Mouse (Mus musculus) embryonic facial prominence, embryonic 15.5 days (tissue): ENCODE measurements around the gene Zfpm1. TPM values are rescaled to one million over a fixed set of nuclear protein-coding genes. Genes with fewer than 3 reads are reported as not detected.
A peak's percentile ranks its signal among the peaks of the same experiment; 100 is the strongest.

Experiments used
- ATAC-seq: fragments of 200-750 bp; cut with Nextera tagmentation; 2 replicates; pipeline ENCODE4 v1.8.0; 2017; ENCODE audit warnings: low read depth, moderate TSS enrichment; ENCODE audit not compliant: insufficient number of reproducible peaks, low FRiP score, low TSS enrichment
- H3K27ac ChIP-seq: fragments of 300-500 bp; sonication (generic); replicated peaks from 2 replicates; pipeline ENCODE4 v1.5.1; 2015; ENCODE audit warnings: mild to moderate bottlenecking, inconsistent platforms
- H3K27me3 ChIP-seq: fragments of 300-500 bp; sonication (generic); 2 replicates; pipeline ENCODE4 v1.6.1; 2015; ENCODE audit warnings: inconsistent platforms
- H3K36me3 ChIP-seq: fragments of 300-500 bp; sonication (generic); 2 replicates; pipeline ENCODE4 v1.6.1; 2015; ENCODE audit warnings: mild to moderate bottlenecking, inconsistent platforms
- H3K4me1 ChIP-seq: fragments of 300-500 bp; sonication (generic); 2 replicates; pipeline ENCODE4 v1.6.1; 2015; ENCODE audit warnings: inconsistent platforms
- H3K4me2 ChIP-seq: fragments of 300-500 bp; sonication (generic); replicated peaks from 2 replicates; pipeline ENCODE4 v1.6.1; 2015; ENCODE audit warnings: mild to moderate bottlenecking, inconsistent platforms
- H3K4me3 ChIP-seq: fragments of 300-500 bp; sonication (generic); replicated peaks from 2 replicates; pipeline ENCODE4 v1.5.1; 2015; ENCODE audit warnings: mild to moderate bottlenecking, inconsistent platforms
- H3K9ac ChIP-seq: fragments of 300-500 bp; sonication (generic); 2 replicates; pipeline ENCODE4 v1.6.1; 2015; ENCODE audit warnings: inconsistent platforms
- H3K9me3 ChIP-seq: fragments of 300-500 bp; sonication (generic); replicated peaks from 2 replicates; pipeline ENCODE4 v1.6.1; 2016; ENCODE audit warnings: inconsistent platforms
- WGBS: fragments of 180-500 bp; shearing (Covaris S2); methylation state at CpG from one replicate; pipeline ENCODE4 v1.1.7; 2015; 5-methylcytosine and 5-hydroxymethylcytosine counted together
- polyA plus RNA-seq: library from polyadenylated mRNA; unstranded; fragments of >200 nt; fragmentation: Nextera tagmentation; extraction: Ambion mirVana; gene quantifications from 2 replicates; pipeline ENCODE4 v1.2.1, GENCODE M21; 2015

Gene Zfpm1
- polyA plus RNA-seq, 1 experiment from 2014 or later: 1.6 TPM

DNA sequence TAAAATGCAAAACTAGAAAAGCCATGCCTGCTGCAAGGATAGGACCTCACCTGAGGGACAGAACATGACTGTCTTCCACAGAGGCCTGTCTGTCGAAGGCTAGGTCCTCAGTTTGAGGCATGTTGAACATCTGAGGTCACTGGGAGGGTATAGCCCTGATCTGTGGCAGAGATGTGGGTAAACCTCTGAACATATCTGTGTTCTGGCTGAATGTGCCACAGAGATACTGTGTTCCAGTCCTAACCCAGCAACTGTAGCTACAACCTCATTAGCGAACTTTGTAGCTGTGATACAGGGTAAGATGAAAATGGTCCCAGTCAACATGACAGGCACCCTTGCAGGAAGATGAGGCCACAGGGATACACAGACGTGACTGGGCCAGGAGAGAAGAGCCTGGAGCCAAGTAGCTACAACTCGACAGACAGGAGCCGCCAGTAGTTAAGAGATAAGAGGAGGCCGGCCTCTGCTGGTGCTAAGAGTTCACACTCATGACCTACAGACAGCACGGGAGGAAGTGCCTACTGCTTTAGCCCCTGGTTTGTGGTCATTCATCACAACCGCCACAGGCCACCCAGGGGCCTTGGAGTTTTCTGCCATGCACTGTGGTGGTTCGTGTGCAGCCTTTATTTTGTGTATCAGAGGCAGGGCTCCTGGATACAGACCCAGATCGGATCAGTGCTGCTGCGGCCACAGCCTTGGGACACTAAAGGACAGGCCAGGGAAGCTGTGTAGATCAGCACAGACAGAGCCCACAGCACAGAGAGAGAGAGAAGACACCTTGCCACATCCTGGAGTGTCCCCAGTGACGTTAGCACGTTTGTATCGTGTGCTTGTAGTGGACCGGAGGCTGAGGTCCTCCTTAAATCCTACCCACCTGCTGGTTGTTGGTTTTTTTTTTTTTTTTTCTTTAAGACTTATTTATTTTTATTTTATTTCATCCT lies 67.7 kb downstream of the Zfpm1 start:
- Histone ChIP-seq H3K4me1 (peaks cover 18% of the 10 kb centered on the region), H3K4me2 (no peak overlapping the region), H3K4me3 (no peak overlapping the region), H3K36me3 (no peaks in the 10 kb centered on the region), H3K27me3 (peaks cover 3% of the 10 kb centered on the region; the same call in 1 of the 2 replicates), H3K9me3 (no peaks in the 10 kb centered on the region), H3K27ac (no peak overlapping the region), H3K9ac (no peak overlapping the region)
- WGBS: 39% methylated on average over 15 of the region's 15 CpGs
- ATAC-seq: no peak

DNA sequence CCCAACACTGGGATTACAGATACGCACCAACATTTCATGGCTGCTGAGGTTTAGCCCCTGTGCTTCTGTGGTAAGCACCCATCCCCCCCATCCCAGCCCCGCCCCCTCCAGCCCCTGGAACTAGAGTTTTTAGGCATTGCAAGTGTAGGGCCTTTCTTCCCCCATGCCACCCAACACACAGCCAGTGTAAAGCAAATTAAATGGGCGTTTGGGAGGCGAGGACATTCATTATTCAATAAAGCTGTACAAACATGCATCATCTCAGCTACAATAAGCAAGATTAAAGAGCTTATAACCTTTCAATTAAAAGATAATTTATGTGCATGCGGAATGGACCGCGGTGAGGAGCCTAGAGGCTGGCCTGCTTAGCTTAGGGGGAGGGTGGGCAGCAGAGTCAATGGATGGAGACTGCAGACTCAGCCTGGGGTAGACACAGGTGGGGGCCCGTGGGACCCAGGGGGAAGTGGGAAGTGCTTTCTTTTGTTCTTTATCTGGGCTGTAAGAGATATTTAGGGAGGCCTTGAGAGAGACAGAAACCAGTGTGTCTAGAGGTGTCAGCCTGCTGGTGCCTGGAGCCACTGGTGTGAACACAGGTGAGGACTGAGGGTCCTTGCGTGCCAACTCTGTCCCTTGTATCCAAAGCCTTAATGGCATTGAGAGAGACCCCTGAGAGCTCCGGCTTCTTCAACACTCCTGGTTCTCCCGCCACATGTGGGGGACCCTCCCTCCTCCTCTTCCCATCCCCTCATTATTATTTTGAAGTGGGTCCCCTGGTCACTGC lies 68.6 kb downstream of the Zfpm1 start:
- ATAC-seq: no peak
- H3K4me3 ChIP-seq: no peak overlapping the region
- no peaks in the 10 kb centered on the region for H3K9me3 ChIP-seq
- no peak overlapping the region for H3K9ac ChIP-seq
- no peak overlapping the region for H3K27ac ChIP-seq
- no peaks in the 10 kb centered on the region for H3K36me3 ChIP-seq
- H3K4me2 ChIP-seq: no peak overlapping the region
- H3K4me1 ChIP-seq: peaks cover 11% of the 10 kb centered on the region
- 0 out of 2 replicates have a peak, but pooled peaks cover 3% of the 10 kb centered on the region for H3K27me3 ChIP-seq
- 32% methylated on average over 11 of the region's 11 CpGs for WGBS

DNA sequence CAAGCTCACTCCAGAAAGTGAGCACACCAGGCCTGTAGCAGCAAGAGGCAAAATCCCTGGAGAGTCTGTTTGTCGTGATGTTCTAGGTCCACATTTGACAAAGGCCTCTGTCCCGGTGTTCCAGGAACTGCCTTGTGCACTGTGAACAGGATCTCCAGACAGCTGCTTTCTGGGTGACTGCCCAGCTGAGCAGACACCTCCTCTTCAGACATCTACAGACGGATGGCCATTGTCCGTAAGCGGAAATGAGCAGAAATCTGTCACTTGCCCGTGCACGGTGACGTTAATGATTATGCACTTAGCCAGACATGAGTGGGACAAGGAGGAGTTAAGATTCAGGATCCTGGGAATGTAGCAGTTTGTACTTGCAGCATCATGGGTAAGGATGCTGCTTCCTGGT lies 72.2 kb downstream of the Zfpm1 start:
- ATAC-seq: no peak
- H3K36me3 ChIP-seq: no peaks in the 10 kb centered on the region
- H3K4me2 ChIP-seq: no peak overlapping the region
- 88% methylated on average over 8 of the region's 8 CpGs for WGBS
- no peaks in the 10 kb centered on the region for H3K27me3 ChIP-seq
- no peak overlapping the region for H3K4me3 ChIP-seq
- no peak overlapping the region for H3K9ac ChIP-seq
- H3K4me1 ChIP-seq: peaks cover 8% of the 10 kb centered on the region
- H3K9me3 ChIP-seq: no peaks in the 10 kb centered on the region
- no peak overlapping the region; the same call in 1 of the 2 replicates for H3K27ac ChIP-seq

DNA sequence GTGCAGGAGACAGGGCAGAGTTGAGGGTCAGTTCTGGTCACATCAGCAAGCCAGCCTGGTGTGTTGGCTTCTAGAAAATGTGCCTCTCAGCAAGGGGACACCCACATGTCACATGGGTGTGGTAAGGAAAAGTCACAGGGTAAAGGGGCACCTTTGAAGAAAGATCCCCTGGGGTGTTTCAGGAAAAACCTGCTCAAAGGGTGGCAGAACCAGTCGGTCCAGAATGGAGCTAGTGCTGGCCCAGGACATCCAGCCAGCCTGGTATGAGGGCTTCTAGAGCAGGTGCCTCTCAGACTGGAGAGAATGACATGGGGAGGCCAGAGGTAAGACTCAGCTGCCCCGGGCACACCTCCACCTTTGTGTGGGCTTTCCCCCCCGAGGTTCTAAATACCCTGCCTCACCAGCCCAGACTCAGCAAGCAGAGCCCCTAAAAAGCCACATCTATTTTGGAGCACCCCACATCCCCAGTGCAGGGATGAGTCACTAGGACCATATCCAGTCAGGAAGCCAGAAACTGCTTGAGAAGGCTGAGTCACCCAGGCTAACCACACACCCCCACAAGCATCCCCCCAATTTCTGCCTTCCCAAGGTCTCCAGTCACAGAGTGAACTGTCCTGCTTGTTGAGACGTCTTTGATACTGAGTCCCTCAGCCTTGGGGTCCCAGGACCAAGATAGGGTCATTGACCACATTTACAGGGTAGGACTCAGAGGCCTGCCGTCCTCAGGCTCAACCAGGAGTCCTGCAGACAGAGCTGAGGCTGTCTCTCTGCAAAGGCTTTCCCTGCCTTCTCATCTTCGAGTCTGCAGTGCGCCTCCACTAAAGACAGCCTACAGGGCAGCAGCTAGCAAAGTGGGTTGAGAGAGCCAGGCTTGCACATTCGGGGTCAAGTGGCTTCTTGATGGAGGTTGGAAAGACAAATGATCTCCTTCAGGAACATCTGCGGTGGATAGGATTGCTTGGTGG lies 74.0 kb downstream of the Zfpm1 start:
- Histone ChIP-seq H3K36me3 (no peaks in the 10 kb centered on the region), H3K4me3 (no peak overlapping the region), H3K9ac (no peak overlapping the region), H3K27ac (no peak overlapping the region), H3K9me3 (no peaks in the 10 kb centered on the region), H3K27me3 (no peaks in the 10 kb centered on the region; the same call in 1 of the 2 replicates), H3K4me1 (no peaks in the 10 kb centered on the region; the same call in 1 of the 2 replicates), H3K4me2 (no peak overlapping the region)
- 65% methylated on average over 9 of the region's 9 CpGs for WGBS
- ATAC-seq: no peak

DNA sequence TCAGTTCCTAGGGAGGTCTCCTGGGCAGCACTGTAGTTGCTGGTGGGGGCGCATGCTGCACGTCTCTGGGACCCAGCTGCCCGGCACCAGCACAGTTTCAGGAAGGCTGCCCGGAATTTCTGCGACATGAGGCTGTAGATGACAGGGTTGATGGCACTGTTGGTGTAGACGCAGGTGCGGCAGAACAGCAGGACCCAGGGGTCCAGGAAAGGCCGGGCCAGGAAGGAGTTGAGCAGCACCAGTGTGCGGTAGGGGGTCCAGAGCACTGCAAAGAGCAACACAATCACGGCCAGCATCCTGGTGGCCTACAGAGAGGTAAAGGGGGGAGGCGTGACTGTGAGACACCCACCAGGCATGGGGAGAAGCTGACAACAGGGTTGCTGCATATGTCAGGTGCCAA lies 75.3 kb downstream of the Zfpm1 start:
- WGBS: 70% methylated on average over 11 of the region's 11 CpGs
- H3K9ac ChIP-seq: no peak overlapping the region
- no peaks in the 10 kb centered on the region; the same call in 1 of the 2 replicates for H3K27me3 ChIP-seq

DNA sequence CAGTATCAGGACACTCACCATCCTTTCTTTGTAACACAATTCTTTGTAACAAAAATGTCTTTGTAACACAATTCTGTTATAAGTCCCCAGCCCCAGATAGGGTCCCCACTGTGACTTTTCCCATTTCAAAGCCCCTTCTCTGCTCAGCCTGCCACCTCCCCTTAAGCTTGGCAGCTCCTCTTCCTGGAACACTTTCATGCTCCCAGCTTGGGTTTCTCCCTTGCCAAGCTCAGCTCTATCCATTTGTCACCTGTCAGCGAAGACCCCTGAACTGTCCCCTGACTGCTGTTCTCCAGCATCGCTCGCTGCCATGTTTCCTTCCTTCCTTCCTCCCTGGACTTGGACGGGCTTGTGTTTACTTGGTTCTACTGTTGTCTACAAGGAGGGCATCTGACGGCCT lies 75.7 kb downstream of the Zfpm1 start:
- WGBS: 82% methylated on average over 5 of the region's 5 CpGs
- no peaks in the 10 kb centered on the region for H3K36me3 ChIP-seq
- H3K27me3 ChIP-seq: no peaks in the 10 kb centered on the region; the same call in 1 of the 2 replicates
- H3K4me3 ChIP-seq: no peak overlapping the region
- no peaks in the 10 kb centered on the region for H3K9me3 ChIP-seq
- peaks cover 14% of the 10 kb centered on the region for H3K4me1 ChIP-seq
- ATAC-seq: no peak
- no peak overlapping the region for H3K4me2 ChIP-seq
- H3K27ac ChIP-seq: no peak overlapping the region
- no peak overlapping the region for H3K9ac ChIP-seq

More for the DNA sequence above, 75.3 kb downstream of the Zfpm1 start:
- Histone ChIP-seq H3K27ac (no peak overlapping the region), H3K36me3 (no peaks in the 10 kb centered on the region), H3K4me2 (no peak overlapping the region), H3K4me3 (no peak overlapping the region), H3K4me1 (peaks cover 10% of the 10 kb centered on the region), H3K9me3 (no peaks in the 10 kb centered on the region)
- no peak for ATAC-seq

DNA sequence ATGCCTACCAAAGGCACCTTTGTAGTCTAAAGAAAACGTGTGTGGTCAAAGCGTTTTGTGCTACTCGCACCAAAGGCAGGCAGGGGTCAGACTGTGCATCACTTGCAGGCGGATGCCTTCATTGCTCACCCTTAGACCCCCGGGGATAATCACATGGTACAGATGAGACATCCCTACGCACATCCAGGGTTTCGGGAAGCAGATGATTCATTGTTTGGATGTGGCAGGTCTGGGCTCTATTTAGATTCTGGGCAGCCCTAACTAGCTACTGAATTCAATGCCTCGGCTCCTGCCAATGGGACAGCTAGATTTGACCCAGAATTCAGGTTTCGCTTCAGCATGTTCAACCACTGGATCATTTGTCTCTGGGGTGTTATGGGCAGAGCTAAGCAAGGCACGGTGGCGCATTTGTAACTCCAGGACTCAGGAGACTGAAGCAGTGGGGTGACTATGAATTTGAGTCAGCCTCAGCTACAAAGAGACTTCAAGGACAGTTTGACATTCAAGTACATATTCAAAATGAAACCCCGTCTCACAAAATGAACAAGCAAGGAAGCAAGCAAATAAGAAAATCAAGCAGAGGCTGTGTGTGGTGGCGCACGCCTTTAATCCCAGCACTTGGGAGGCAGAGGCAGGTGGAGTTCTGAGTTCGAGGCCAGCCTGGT lies 77.3 kb downstream of the Zfpm1 start:
- H3K4me3 ChIP-seq: no peak overlapping the region
- H3K4me2 ChIP-seq: no peak overlapping the region
- H3K27me3 ChIP-seq: no peaks in the 10 kb centered on the region; the same call in 1 of the 2 replicates
- WGBS: 71% methylated on average over 15 of the region's 15 CpGs
- ATAC-seq: no peak
- no peaks in the 10 kb centered on the region for H3K36me3 ChIP-seq
- H3K27ac ChIP-seq: no peak overlapping the region
- peaks cover 18% of the 10 kb centered on the region for H3K4me1 ChIP-seq
- no peaks in the 10 kb centered on the region for H3K9me3 ChIP-seq
- H3K9ac ChIP-seq: no peak overlapping the region

DNA sequence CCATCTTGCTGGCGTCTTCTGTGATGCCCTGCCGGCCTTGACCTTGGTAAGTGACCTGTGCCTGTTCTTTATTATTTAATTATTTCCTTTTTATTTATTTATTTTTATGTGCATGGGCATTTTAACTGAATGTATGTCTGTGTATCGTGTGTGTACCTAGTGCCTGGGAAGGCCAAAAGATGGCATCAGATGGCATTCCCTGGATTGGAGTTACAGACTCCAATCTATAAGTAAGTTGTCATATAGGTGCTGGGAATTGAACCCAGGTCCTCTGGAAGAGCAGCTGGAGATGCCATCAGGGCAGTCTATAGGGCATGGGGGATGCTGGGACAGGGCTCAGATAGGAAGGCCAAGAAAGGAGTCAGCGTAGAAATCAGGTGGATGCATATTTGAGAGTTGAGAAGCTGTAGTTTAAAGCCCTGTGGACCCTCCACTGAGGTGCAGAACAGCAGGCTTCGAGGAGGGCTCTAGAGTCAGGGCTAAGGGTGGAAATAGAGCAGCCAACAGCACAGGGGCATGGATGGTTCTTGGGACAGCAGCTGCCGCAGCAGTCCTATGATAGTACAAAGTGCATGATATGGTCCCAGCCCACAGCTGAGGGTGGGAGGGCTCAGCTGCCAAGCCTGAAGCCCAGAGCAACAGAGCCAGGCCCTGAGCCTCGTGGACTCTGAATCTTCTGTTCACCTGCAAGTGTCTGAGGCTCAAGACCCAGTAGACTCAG lies 78.9 kb downstream of the Zfpm1 start, which contains the start of gene Trhr2:
TSS of gene Trhr2 (minus strand) at position 51 of the 721 bp plus-strand sequence.
- WGBS: 78% methylated on average over 7 of the region's 7 CpGs
- Histone ChIP-seq H3K4me2 (no peak within 1 kb of the TSS), H3K4me1 (peaks cover 18% of the 10 kb centered on the region), H3K4me3 (no peak within 1 kb of the TSS), H3K27ac (no peak within 1 kb of the TSS), H3K27me3 (no peaks in the 10 kb centered on the region; the same call in none of the 2 replicates), H3K36me3 (no peaks in the 10 kb centered on the region), H3K9me3 (no peaks in the 10 kb centered on the region), H3K9ac (no peak within 1 kb of the TSS)
- ATAC-seq: no peak

DNA sequence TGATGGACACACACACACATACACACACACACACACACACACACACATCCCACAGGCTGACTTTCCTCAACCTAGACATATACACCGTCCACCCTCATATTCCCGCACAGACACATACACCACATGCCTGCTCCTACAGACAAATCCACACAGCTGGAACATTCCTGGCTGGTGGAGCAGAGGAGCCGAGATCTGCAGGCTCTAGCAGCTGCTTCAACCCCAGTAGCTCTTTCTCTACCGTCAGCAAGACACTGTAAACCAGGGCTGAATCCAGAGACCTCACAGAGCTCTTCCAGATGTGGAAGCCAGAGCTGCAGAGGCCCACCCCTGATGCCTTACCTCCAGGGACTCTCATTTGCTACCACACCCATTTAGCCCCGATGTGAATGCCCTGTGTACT lies 80.3 kb downstream of the Zfpm1 start:
- peak; percentile 61 for ATAC-seq
- H3K9ac ChIP-seq: no peak overlapping the region
- no peaks in the 10 kb centered on the region for H3K36me3 ChIP-seq
- H3K4me1 ChIP-seq: peaks cover 18% of the 10 kb centered on the region
- no peaks in the 10 kb centered on the region; the same call in none of the 2 replicates for H3K27me3 ChIP-seq
- no peaks in the 10 kb centered on the region for H3K9me3 ChIP-seq
- no peak overlapping the region for H3K4me2 ChIP-seq
- no peak overlapping the region for H3K4me3 ChIP-seq
- no peak overlapping the region for H3K27ac ChIP-seq
- 23% methylated on average over 5 of the region's 5 CpGs for WGBS

DNA sequence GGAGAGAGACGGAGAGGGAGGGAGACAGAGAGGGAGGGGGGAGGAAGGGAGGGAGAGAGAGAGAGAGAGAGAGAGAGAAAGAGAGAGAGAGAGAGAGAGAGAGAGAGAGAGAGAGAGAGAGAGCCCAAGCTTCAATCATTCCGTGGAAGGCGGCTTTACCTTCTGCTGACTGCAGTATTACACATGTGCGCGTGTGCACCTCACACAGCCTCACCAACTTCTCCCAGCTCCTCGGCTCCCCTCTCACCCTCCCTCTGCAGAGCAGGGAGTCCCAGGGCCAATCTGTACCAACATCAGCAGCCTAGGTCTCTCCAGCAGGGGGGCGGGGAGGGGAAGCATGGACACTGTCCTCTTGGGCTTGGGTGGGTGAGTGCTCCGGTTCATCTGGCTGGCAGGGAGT lies 81.0 kb downstream of the Zfpm1 start:
- WGBS: 25% methylated on average over 8 of the region's 8 CpGs
- no peak for ATAC-seq

More for the DNA sequence above, 81.0 kb downstream of the Zfpm1 start:
- Histone ChIP-seq H3K9ac (no peak overlapping the region), H3K4me1 (peaks cover 18% of the 10 kb centered on the region), H3K36me3 (no peaks in the 10 kb centered on the region), H3K9me3 (no peaks in the 10 kb centered on the region), H3K27me3 (no peaks in the 10 kb centered on the region; the same call in none of the 2 replicates), H3K27ac (no peak overlapping the region), H3K4me3 (no peak overlapping the region), H3K4me2 (no peak overlapping the region)
